Mouse (Mus musculus): ENCODE results near the gene Tnnc2. TPM values are rescaled to one million over a fixed set of nuclear protein-coding genes. Genes with fewer than 3 reads are reported as not detected.

The Tnnc2 gene
- polyA plus RNA-seq, 1 experiment from 2014 or later, result 0.39 TPM

DNA sequence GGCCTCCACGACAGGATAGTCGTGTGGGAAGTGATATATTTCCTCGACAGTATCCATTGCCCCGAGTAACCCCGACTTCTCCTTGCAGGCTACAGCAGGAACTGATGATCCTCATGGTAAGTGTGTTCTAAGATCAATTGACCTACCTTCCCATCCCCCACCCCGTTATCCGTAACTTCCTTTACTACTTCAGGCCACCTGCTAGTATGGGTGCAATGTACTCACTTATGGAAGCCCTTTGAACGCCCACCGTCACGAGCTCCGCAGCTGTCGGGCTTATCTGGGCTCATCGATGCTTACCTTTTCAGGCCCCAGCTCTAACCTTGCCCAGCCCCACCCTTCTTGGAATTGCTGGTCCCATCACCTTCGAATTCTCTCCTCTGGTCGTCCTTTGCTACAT lies 9.5 kb downstream of the Tnnc2 start:
- Histone ChIP-seq H3K4me2 (replicated peaks) (peak overlapping the region; percentile 94), H3K4me3 (replicated peaks; ENCODE audit: low read length) (peak overlapping the region; percentile 64), H3K27me3 (ENCODE audit: control insufficient read depth, insufficient read depth, low read length) (no peaks in the 10 kb centered on the region), H3K4me1 (replicated peaks; ENCODE audit: control insufficient read depth, insufficient read depth, low read length) (peaks cover 9% of the 10 kb centered on the region), H3K9me3 (ENCODE audit: control insufficient read depth, low read length) (no peaks in the 10 kb centered on the region), H3K27ac (no peak overlapping the region), H3K9ac (peak overlapping the region; percentile 49), H3K36me3 (replicated peaks; ENCODE audit: control insufficient read depth, insufficient read depth) (peaks cover 31% of the 10 kb centered on the region)
- DNase-seq (ENCODE audit: low spot score) (no peak), ATAC-seq (ENCODE audit: low FRiP score) (no peak)
- WGBS, result 4% methylated on average over 15 of the region's 15 CpGs

DNA sequence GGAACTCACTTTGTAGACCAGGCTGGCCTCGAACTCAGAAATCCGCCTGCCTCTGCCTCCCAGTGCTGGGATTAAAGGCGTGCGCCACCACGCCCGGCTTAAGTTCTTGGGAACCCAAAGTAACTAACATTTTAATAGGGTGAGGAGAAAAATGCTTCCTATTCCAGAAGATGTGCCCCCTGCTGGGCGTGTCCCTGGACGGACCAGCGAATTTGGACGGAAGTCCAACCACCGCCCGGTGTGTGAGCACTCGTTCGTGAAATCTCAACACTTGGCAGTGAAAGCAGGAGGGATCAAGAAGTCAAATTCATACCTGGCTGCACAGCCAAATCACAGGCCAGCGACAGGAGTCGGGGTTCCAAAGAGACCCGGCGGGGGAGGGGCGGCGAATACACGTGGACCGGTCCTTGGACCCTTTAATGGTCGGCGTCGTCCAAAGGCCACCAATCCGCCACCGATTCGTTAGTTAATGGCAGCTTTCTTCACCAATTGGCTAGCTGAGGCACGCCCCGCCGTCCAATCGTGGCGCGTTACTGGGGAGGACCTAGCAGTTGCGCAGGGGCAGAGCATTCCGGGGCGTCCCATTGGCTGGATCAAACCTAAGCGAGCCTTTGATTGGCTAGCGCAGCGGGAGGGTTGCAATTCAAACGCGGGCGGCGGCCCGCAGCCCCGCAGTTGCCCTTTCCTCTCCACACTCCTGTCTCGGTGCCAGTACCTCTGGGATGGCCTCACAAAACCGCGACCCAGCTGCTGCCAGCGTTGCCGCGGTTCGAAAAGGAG lies 10.3 kb downstream of the Tnnc2 start, which contains the start of gene Ube2c:
TSS of gene Ube2c (plus strand) at position 641 of the 780 bp plus-strand sequence.
- Histone ChIP-seq H3K36me3 (replicated peaks; ENCODE audit: control insufficient read depth, insufficient read depth) (peaks cover 37% of the 10 kb centered on the region), H3K4me3 (replicated peaks; ENCODE audit: low read length) (peak within 1 kb of the TSS; percentile 64), H3K9ac (peak within 1 kb of the TSS; percentile 53), H3K27ac (no peak within 1 kb of the TSS; the same call in 1 of the 2 replicates), H3K4me2 (replicated peaks) (peak within 1 kb of the TSS; percentile 94), H3K4me1 (replicated peaks; ENCODE audit: control insufficient read depth, insufficient read depth, low read length) (peaks cover 9% of the 10 kb centered on the region), H3K9me3 (ENCODE audit: control insufficient read depth, low read length) (no peaks in the 10 kb centered on the region), H3K27me3 (ENCODE audit: control insufficient read depth, insufficient read depth, low read length) (no peaks in the 10 kb centered on the region)
- WGBS, result 3% methylated on average over 53 of the region's 53 CpGs
- DNase-seq (ENCODE audit: low spot score), result peak; percentile 99
- peak; percentile 100 for ATAC-seq (ENCODE audit: low FRiP score)

DNA sequence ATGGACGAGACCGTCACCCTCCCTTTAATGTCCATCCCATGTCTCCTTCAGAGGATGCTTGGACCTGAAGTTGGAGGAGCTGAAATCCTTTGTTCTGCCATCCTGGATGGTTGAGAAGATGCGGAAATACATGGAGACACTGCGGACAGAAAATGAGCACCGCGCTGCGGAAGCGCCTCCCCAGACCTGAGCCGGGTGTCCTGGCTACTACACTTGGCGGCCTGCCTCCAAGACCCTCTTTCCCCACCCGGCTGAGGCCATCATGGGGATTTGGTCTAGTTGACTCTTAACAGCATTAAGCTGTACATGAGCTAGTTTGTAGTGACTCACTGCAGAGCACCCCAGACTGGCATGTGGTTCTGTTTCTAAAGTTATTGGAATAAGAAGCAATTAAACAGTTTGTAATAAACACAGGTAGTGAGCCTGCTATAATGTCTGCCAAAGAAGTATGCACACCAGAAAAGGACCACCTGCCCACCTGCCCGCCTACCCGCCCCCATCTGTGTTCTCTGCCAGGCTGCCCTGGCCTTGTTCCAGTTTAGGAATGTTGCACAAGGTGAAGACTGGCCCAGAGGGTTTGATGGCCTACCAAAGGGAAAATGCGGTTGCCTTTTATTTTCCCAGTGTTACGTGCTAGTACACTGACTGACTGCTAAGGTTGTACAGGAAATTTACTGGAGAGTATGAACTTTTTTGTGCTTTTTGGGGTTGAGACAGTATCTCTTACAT lies 11.8 kb downstream of the Tnnc2 start:
- no peak overlapping the region for H3K4me2 ChIP-seq (replicated peaks)
- H3K36me3 ChIP-seq (replicated peaks; ENCODE audit: control insufficient read depth, insufficient read depth), result peaks cover 43% of the 10 kb centered on the region
- H3K4me1 ChIP-seq (replicated peaks; ENCODE audit: control insufficient read depth, insufficient read depth, low read length), result peaks cover 9% of the 10 kb centered on the region
- WGBS, result 95% methylated on average over 15 of the region's 15 CpGs
- no peaks in the 10 kb centered on the region for H3K27me3 ChIP-seq (ENCODE audit: control insufficient read depth, insufficient read depth, low read length)
- ATAC-seq (ENCODE audit: low FRiP score), result no peak
- DNase-seq (ENCODE audit: low spot score), result no peak
- no peaks in the 10 kb centered on the region for H3K9me3 ChIP-seq (ENCODE audit: control insufficient read depth, low read length)
- no peak overlapping the region for H3K9ac ChIP-seq
- H3K27ac ChIP-seq, result no peak overlapping the region
- no peak overlapping the region for H3K4me3 ChIP-seq (replicated peaks; ENCODE audit: low read length)

DNA sequence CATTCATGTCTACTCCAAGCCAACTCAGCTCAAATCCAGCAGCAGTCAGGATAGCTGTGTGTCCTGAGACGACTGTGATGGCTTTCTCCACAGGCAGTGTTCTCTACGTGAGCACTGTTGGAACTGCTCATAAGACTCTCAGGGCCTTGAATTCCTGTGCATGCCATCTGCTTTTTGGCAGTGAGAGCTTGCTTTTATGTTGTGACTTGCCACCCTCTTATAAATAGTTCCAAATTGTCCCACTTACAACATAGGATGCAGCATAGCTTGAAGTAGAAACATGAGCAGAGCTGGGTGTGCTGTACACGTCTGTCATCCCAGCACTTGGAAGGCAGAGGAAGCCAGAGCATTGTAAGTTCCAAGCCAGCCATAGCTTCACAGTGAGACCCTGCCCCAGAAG lies 13.9 kb downstream of the Tnnc2 start:
- no peak for ATAC-seq (ENCODE audit: low FRiP score)

DNA sequence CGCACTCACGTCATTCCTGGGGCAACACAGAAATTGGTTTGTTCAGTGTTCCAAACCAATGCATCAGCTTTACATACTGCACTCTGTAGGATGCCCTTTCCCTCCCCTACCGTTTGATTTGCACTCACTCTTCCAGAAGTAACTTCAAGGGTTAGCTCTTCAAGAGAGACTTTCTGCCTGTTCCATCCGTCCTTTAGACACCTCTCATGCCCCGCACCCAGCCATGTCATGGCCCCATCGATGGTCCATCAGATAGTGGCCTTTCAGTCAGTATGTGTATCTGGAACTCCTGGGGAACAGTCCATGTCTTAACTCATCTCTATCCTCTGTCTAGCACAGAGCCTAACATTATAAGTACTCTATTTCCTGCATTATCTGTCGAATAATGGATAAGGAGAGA lies 17.2 kb downstream of the Tnnc2 start:
- Histone ChIP-seq H3K4me1 (replicated peaks; ENCODE audit: control insufficient read depth, insufficient read depth, low read length) (no peaks in the 10 kb centered on the region), H3K36me3 (replicated peaks; ENCODE audit: control insufficient read depth, insufficient read depth) (peaks cover 88% of the 10 kb centered on the region), H3K9ac (no peak overlapping the region), H3K27ac (no peak overlapping the region), H3K27me3 (ENCODE audit: control insufficient read depth, insufficient read depth, low read length) (no peaks in the 10 kb centered on the region), H3K9me3 (ENCODE audit: control insufficient read depth, low read length) (no peaks in the 10 kb centered on the region), H3K4me3 (replicated peaks; ENCODE audit: low read length) (no peak overlapping the region), H3K4me2 (replicated peaks) (no peak overlapping the region)
- DNase-seq (ENCODE audit: low spot score) (no peak), ATAC-seq (ENCODE audit: low FRiP score) (no peak)
- 89% methylated on average over 7 of the region's 7 CpGs for WGBS

More for the DNA sequence above, 13.9 kb downstream of the Tnnc2 start:
- Histone ChIP-seq H3K27ac (no peak overlapping the region), H3K36me3 (replicated peaks; ENCODE audit: control insufficient read depth, insufficient read depth) (peaks cover 65% of the 10 kb centered on the region), H3K4me3 (replicated peaks; ENCODE audit: low read length) (no peak overlapping the region), H3K4me2 (replicated peaks) (no peak overlapping the region), H3K27me3 (ENCODE audit: control insufficient read depth, insufficient read depth, low read length) (no peaks in the 10 kb centered on the region), H3K4me1 (replicated peaks; ENCODE audit: control insufficient read depth, insufficient read depth, low read length) (peaks cover 9% of the 10 kb centered on the region), H3K9ac (no peak overlapping the region), H3K9me3 (ENCODE audit: control insufficient read depth, low read length) (no peaks in the 10 kb centered on the region)
- DNase-seq (ENCODE audit: low spot score), result no peak
- WGBS, result 86% methylated on average over 3 of the region's 3 CpGs

DNA sequence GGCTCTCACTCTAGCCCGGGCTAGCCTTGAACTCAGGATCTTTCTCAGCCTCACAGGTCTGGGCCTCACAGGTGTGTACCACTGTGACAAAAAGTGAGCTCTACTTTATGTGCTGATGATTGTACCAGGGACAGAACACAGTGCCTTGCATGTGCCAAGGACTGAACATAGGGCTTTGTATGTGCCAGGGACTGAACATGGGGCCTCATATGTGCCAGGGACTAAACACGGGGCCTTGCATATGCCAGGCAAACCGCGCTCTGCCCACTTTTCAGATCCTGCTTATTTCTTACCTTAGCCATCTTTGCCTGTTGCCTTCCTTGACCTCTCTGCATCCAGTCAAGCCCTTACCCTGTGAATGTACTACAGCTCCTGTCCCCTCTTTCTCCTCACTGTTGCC lies 17.8 kb downstream of the Tnnc2 start:
- Histone ChIP-seq H3K9ac (no peak overlapping the region), H3K4me2 (replicated peaks) (no peak overlapping the region)
- ATAC-seq (ENCODE audit: low FRiP score), result no peak

DNA sequence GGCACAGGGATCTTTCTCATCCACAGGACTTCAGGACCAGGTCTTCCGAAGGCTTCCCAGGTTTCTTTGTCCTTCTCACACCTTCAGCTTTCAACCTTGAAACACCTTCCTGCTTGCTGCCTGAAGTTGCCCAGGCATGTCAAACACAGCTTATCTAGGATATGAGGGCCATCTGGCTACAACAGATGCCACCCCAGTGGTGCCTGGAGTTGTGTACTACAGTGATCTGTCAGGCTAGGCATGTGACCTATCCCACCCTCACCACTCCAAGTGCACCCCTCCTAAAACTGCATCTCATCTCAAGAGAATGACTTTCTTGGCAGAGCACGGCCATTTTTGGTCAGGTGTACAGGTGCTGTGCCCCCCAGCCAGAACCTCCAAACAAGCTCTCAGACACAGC lies 18.3 kb downstream of the Tnnc2 start:
- Histone ChIP-seq H3K9ac (no peak overlapping the region), H3K27me3 (ENCODE audit: control insufficient read depth, insufficient read depth, low read length) (no peaks in the 10 kb centered on the region), H3K4me1 (replicated peaks; ENCODE audit: control insufficient read depth, insufficient read depth, low read length) (no peaks in the 10 kb centered on the region), H3K27ac (no peak overlapping the region), H3K9me3 (ENCODE audit: control insufficient read depth, low read length) (no peaks in the 10 kb centered on the region), H3K4me3 (replicated peaks; ENCODE audit: low read length) (no peak overlapping the region), H3K36me3 (replicated peaks; ENCODE audit: control insufficient read depth, insufficient read depth) (peaks cover 88% of the 10 kb centered on the region), H3K4me2 (replicated peaks) (no peak overlapping the region)
- DNase-seq (ENCODE audit: low spot score) (no peak), ATAC-seq (ENCODE audit: low FRiP score) (no peak)
- whole genome bisulfite sequencing, result 100% methylated on average over 2 of the region's 2 CpGs

More for the DNA sequence above, 17.8 kb downstream of the Tnnc2 start:
- 96% methylated on average over 4 of the region's 4 CpGs for WGBS
- no peaks in the 10 kb centered on the region for H3K4me1 ChIP-seq (replicated peaks; ENCODE audit: control insufficient read depth, insufficient read depth, low read length)
- no peaks in the 10 kb centered on the region for H3K27me3 ChIP-seq (ENCODE audit: control insufficient read depth, insufficient read depth, low read length)
- no peaks in the 10 kb centered on the region for H3K9me3 ChIP-seq (ENCODE audit: control insufficient read depth, low read length)
- no peak for DNase-seq (ENCODE audit: low spot score)
- H3K4me3 ChIP-seq (replicated peaks; ENCODE audit: low read length), result no peak overlapping the region
- H3K27ac ChIP-seq, result no peak overlapping the region
- peaks cover 88% of the 10 kb centered on the region for H3K36me3 ChIP-seq (replicated peaks; ENCODE audit: control insufficient read depth, insufficient read depth)

DNA sequence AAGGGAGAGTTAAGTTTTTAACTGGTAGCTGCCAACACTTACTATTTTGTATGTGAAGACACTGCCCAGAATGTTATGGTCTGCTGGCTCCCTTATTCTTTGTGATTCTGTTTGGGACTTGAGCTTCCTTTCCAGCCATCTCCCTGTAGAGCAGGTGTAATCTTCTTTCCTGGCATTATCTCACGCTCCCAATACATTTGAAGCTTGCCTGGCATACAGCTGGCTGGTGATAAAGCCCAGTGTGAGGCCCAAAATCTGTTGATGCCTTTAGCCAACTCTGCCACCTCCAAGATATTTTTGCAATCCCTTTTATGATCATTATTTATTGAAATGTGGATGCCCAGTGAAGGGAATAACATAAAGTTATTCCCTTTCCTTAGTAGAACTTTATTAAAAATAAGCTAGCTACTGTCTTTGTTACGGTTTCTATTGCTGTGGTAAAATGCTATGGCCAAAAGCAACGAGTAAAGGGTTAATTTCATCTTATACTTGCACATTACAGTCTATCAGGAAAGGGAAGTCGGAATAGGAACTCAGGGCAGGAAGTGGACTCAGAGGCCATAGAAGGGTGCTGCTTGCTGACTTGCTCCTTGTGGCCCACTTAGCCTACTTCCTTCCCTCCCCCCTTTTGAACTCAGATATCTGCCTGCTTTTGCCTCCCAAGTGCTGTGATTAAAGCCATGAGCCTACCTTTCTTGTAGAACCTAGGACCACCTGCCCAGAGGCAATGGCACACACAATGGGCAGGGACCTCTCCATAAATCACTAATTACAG lies 19.5 kb downstream of the Tnnc2 start:
- H3K4me2 ChIP-seq (replicated peaks), result no peak overlapping the region

DNA sequence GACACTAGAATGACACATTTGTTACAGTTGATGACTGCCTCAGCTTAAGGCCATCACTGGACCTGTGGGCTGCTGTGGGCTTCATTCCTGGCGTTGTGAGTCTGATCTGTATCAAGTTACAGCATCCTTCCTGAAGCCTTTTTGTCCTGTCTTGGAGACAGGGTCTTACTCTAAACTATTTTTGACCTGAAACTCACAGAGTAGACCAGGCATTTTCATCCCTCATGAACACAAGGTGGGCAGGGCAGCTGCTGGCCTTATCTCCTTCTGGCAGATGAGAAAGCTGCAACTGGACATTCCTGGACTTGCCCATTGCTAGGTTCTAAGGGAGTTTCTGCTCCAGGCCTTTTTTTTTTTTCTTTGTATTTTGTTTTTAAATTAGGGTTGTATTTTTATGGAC lies 21.1 kb downstream of the Tnnc2 start:
- no peak overlapping the region for H3K4me2 ChIP-seq (replicated peaks)
- H3K27me3 ChIP-seq (ENCODE audit: control insufficient read depth, insufficient read depth, low read length), result no peaks in the 10 kb centered on the region
- H3K4me1 ChIP-seq (replicated peaks; ENCODE audit: control insufficient read depth, insufficient read depth, low read length), result no peaks in the 10 kb centered on the region
- 96% methylated on average over 1 of the region's 1 CpGs for WGBS
- ATAC-seq (ENCODE audit: low FRiP score), result no peak
- DNase-seq (ENCODE audit: low spot score), result no peak
- no peak overlapping the region for H3K4me3 ChIP-seq (replicated peaks; ENCODE audit: low read length)
- no peaks in the 10 kb centered on the region for H3K9me3 ChIP-seq (ENCODE audit: control insufficient read depth, low read length)
- peaks cover 98% of the 10 kb centered on the region for H3K36me3 ChIP-seq (replicated peaks; ENCODE audit: control insufficient read depth, insufficient read depth)
- H3K27ac ChIP-seq, result no peak overlapping the region
- no peak overlapping the region for H3K9ac ChIP-seq

More for the DNA sequence above, 19.5 kb downstream of the Tnnc2 start:
- no peaks in the 10 kb centered on the region for H3K4me1 ChIP-seq (replicated peaks; ENCODE audit: control insufficient read depth, insufficient read depth, low read length)
- no peak overlapping the region for H3K9ac ChIP-seq
- no peak overlapping the region for H3K4me3 ChIP-seq (replicated peaks; ENCODE audit: low read length)
- H3K9me3 ChIP-seq (ENCODE audit: control insufficient read depth, low read length), result no peaks in the 10 kb centered on the region
- DNase-seq (ENCODE audit: low spot score) (no peak), ATAC-seq (ENCODE audit: low FRiP score) (no peak)
- 89% methylated on average over 4 of the region's 4 CpGs for WGBS
- H3K27ac ChIP-seq, result no peak overlapping the region
- peaks cover 88% of the 10 kb centered on the region for H3K36me3 ChIP-seq (replicated peaks; ENCODE audit: control insufficient read depth, insufficient read depth)
- H3K27me3 ChIP-seq (ENCODE audit: control insufficient read depth, insufficient read depth, low read length), result no peaks in the 10 kb centered on the region

All from hindbrain, embryonic 14.5 days (tissue).